Mouse (Mus musculus): Measurements from ENCODE around the gene Mctp1.
A peak's percentile ranks its signal among the peaks of the same experiment; 100 is the strongest.

Gene Mctp1

DNA sequence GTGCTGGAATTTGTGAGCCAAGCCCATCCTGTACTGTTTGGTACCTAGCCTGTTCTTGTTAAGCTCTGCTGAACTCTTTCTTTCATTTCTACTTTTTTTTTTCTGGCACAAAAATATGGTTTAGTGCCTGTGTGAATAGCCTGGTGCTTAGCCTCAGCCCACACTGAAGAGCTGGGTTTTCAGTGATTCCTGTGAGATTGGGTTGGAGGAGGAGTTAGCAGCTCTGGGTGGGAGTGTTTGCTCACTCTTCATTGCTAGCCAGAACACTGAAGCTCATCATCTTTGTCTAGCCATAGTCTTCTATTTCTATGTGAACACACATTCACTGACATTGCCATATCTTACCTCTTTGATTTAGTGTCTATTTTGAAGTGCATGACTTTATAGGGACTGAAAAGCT, 225.1 kb downstream of the Mctp1 start:
- no peak for DNase-seq (ENCODE audit: low spot score in 2 of 2)

DNA sequence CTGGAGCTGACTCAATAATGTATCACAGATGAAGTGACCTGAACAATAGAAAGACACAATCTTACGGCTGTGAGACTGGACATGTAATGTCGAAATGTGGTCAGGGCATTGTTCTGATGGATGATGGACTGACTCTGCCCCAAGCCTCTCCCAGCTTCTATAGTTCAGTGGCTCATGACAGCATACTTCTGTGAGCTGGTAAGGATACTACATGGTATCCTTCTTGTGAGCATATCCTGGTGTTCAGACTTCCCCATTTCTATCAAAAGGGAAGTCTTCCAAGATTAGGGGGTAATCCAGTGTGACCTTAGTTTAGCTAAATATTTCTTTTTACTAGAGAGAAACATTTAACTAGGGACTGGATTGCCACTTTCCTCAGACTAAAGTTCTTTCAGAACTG, 227.2 kb downstream of the Mctp1 start:
- no peak for DNase-seq (ENCODE audit: low spot score in 2 of 2)

DNA sequence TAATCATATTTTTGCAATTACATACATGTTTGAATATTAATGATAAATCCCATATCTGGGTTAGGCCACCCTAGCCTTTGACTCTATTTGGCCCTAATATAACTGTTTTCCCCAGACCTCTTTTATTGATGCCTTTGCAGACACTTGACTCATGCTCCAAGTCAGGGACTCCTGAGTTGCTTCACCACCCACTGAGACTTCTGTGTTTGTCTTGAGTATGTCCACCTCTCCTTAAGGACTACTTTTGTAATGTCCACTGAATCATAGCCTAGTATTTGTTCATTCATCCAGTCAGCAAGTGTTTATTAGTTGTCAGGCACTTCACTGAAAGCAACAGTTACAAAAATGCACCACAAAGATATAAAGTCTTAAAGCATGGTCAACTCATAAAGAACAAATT, 235.8 kb downstream of the Mctp1 start:
- DNase-seq (ENCODE audit: low spot score in 2 of 2): no peak

DNA sequence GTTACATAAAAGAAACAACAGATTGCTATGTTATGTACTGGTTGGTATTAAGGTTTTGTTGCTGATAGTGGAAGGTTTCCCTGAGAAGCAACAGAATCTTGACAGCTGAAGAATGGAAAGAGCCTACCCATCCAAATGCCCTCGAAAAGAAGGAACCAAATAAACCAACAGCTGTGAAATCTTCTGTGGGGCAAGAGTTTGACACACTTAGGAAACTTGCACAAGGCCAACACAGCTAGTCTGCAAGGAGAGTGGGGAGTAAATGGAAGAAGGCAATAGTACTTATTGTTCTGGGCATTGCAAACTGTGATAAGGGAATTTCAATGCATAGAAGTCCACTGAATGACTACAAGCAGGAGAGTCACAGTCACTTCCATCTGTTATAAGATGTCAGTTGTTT, 236.2 kb downstream of the Mctp1 start:
- DNase-seq (ENCODE audit: low spot score in 2 of 2): no peak

DNA sequence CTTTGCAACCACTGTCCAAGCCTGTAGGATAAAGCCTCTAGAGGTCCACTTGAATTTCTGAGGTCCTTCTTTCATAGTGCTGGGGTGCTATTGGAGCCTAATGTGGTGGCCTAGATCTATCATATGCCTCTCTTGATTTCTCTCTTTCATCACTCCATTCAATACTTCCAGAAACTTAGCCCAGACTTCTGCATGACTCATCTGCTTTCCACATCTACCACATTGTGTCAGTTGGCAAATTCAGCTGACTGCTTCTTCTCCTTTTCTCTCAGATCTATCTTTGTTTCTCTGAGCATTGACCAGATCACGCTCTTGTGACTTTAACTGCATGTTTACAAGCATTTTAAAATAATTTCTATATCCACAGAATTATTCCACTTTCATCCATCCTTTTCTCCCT, 249.4 kb downstream of the Mctp1 start:
- DNase-seq (ENCODE audit: low spot score in 2 of 2): no peak

DNA sequence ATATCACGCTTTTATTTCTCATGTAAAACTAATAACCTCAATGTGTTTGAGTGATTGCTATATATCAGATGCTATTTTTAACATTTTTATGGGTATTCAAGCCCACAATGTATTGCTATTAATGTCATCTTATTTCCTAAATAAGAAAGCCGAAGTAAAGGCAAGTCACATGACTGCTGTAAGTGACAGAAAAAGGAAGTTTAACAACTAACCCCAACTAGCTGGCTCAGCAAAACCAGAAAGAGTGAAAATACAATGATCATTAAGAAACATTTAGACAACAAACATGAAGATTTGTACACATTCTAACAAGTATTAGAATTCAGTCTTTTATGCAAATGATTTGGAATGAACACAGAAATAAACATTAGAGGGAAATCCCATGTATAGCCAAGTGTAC, 253.9 kb downstream of the Mctp1 start:
- DNase-seq (ENCODE audit: low spot score in 2 of 2): no peak

DNA sequence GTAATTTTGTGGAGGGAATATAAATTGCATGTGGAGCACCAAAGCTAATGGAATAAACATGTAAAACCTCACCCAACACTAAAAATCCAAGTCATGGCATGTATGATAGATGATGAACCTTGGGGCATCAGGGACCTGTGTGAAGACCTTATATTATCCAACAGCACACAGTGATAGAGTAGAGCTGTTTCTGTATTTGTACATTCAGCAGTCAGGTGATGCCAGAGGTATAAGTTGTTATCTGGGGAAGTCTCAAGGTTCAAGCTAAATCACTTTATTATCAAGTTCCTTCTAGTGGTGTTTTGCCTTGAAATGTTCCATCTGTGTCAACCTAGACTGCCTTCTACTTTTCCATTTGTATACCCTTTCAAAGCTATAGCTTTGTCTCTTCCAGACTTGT, 275.2 kb downstream of the Mctp1 start:
- no peak for DNase-seq (ENCODE audit: low spot score in 2 of 2)

DNA sequence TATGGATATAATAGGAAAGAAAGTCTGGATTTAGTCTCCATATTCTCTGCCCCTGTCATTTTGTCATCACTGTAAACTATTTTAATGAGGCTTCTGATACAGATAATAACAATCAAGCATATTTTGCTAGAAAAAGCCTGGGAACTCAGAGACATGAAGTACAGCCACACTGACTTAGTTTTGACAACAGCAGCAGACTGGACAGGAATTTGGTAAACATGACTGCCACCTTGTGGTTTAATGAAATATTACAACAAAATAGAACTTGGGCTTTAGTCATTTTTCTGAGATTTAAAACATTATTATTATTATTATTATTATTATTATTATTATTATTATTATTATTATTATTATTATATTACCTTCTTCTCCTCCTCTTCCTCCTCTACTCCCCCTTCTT, 297.0 kb downstream of the Mctp1 start:
- no peak for DNase-seq (ENCODE audit: low spot score in 2 of 2)

DNA sequence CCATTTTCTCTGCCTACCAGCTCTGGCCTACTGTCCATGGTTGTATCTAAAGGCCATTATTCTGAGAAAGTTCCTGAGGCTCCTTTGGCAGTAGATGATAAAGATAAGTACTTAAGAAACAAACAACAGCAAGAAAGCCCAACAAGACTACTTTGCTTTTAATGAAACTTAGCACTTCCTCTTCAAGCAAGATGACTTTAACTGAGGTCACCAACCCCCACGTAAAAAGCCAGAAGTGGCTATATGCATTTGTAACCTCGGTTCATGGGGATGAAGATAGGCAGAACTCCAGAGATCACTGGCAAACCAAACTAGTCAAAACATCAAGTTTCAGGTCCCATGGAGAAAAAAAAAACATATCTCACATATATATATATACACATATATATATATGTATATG, 305.0 kb downstream of the Mctp1 start:
- no peak for DNase-seq (ENCODE audit: low spot score in 2 of 2)

DNA sequence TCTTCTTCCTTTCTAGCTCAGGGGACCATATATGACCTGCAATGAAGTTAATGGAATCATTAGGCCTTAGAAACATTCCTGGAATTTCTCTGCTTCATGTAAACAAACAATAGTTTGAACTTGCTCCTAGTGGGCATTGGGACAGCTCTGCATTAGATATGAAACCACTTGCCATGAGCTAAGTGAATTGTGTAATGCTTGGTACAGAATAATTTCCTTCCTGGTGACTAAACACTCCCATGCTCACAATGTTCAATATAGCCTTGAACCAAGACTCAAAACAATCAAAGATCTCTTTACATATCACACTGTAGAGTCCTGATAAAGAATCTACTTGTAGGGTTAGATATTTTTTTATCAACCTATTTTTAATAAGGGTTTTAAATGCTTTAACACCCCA, 305.8 kb downstream of the Mctp1 start:
- no peak for DNase-seq (ENCODE audit: low spot score in 2 of 2)

DNA sequence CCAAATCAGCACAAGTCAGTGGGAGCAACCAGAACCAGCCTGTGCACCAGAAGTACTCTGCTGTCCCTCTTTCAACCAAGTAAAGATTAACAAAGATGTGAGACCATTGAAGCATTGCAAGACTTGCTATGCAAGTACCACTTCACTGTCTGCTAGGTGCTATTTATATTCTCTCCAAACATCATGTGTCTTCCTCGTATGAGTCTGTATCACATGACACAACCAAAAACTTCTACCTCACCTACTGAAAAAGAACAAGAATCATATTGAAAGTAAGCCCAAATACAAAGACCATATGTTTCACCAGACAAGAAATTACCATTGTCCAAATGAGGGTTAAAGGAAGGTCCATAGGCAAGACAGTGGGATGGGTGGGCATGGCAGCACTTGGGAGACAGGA, 306.4 kb downstream of the Mctp1 start:
- DNase-seq (ENCODE audit: low spot score in 2 of 2): no peak

DNA sequence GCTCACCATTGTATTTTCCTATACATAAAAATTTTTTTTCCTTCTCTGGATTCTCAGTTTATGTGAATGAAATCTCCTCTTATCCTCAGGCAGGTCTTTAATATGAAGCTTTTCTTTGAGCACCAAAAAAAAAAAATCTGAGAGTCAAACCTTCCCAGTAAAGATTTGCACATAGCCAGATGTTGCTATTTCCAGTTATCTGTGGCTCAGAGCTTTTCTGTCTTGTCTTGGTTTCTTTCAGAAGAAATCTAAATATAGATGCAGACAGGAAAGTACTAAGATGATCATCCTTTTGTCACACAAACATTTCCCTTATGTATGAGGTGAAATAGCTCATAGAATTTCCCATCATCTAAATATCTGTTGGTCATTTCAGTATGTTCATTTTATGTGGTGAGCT, 349.7 kb downstream of the Mctp1 start:
- DNase-seq (ENCODE audit: low spot score in 2 of 2): no peak

DNA sequence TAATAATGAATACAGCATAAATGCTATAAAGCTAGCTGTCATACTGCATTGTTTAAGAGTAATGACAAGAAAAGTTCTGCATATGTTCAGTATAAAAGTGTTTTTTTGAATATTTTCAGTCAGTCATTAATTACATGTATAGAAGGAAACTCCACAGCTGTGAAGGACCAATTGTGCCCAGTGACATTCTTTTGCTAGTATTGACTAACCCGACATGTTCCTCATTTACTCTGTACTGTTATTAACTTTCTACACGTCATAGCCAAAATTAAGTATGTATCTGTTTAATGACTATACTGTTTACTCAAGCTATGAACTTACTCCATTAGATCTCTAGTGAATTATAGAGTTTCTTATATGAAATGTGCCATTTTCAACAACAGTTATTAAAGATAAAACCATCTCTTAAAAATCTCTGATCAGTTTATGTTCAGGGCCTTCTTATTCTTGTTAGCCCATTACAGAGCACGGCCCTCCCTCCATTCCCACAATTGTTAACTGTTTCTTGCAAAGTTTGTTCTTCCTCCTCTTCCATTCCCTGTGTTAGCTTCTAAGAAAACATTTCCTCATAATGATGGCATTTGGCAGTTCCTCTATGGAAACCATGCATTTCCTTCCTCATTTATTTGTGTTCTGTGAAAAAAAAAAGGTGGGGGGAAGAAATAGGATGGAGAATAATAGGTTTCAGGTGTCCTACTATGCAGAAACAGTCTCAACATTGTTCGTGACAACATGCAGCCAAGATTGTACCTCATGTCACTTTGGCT, 366.5 kb downstream of the Mctp1 start:
- no peak for DNase-seq (ENCODE audit: low spot score in 2 of 2)

DNA sequence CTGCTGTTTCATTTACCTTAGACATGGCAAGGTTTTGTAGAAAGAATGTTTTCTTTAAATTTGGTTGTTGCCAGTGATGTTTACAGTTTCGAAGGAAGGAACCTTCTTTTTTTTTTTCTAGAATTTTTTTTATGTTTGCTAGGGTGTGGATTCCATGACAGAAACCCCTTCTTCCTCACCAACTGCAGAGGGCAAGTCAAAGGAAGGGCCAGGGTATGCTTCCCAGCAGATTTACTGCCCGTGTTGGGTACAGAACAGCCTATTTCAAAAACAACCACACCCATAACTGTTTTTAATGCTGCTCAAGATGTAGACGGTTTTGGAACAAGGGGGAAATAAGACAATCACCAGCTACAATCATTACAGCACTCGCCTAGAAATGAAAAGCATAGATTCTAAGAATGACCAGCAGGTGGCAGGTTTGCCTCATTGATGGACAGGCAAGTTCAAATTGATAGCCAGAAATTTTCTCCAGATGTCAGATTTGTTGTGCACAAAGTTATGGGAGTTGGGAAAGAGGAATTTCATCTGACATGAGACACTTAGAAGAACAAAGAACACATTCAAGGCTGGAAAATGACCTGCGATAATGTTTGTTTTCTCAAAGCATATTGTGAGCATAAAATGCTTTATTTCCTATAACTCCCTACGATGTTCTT, 375.6 kb downstream of the Mctp1 start:
- DNase-seq (ENCODE audit: low spot score in 2 of 2): peak in 1 of 2 experiments; percentile 25

DNA sequence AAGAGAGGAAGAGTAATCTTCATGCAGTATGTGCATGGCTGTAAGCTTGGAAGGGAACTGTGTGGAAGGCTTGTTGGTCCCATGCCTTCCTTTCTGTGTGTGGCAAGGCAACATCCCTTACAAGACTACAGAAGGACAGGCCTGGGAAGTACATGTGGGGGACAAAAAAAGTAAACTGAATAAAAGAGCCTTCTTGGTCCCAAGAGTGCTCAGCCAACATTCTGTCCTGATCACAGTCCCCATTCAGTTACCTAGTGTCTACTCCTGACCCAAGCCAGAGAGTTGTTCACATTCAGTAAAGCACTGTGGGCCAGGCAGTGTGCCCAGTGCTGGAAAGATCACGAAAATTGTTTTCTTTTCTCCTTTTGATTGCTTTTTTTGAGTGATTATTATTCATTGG, 415.3 kb downstream of the Mctp1 start:
- DNase-seq (ENCODE audit: low spot score in 2 of 2): no peak

DNA sequence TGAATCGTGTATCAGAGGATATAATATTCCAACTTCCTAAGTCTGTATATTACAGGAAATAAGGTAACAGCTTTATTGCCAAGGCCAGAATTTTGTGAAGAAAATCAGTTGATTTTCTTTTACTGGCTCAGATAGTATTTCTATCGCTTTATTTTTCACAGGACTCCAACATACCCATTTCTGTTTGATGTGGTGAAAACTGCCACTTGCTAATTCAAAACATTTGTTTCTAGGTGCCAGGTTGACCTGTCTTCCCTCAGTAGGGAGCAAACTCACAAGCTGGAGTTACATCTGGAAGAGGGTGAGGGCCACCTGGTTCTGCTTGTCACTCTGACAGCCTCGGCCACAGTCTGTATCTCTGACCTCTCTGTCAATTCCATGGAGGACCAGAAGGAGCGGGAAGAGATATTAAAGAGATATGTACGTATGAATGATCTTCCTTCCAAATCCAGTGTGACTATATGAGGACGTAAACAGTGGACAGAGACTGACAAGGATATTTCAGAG, 416.8 kb downstream of the Mctp1 start:
- no peak for DNase-seq (ENCODE audit: low spot score in 2 of 2)

DNA sequence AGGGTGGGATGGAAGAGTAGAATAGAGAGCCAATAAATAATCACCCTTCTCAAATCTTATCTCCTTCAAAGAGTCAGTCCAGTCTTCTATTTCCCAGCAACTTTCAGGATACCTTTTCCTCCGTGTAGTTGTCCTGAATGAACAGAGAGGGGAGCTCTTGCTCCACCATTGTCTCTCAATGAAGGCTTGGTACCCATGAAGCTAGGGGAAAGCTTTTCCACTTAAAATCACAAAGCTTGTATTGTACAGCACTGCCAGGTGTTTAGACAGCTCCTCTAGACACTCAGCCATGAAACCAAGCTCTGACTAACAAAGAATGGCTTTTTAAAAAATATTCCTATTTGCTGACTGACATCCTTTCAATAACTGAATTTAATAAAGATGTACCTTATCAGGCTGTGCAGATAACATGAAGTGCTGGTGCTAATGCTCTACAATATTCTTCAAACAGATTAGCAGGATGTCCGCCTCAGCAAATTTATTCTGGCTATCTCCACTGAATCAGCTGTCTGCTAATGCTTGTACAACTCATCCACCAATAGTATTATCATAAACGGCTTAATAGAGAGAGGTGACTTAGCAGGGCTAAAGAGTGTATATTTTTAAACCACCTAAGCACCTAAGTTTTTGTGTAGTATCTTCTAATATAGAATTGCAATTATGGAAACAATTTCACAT, 417.9 kb downstream of the Mctp1 start:
- no peak for DNase-seq (ENCODE audit: low spot score in 2 of 2)

DNA sequence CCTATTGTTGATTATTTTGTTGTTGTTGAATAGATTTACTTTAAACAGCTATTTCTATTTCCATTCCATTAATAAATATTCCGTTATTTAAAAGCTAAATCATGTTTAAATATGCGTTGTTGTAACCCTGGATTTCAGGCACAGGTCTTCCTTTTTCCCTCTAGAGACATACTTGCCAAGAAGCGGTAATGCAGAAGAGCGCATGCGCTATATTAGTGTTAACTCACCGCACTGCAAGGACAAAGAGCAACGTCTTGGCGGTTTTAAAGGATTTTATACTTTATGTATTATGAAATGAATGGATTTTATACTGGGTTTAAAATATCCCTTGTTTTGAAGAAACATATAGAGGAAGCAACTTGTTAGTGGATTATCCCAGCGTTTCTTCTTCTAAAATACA, 418.6 kb downstream of the Mctp1 start:
- no peak for DNase-seq (ENCODE audit: low spot score in 2 of 2)

DNA sequence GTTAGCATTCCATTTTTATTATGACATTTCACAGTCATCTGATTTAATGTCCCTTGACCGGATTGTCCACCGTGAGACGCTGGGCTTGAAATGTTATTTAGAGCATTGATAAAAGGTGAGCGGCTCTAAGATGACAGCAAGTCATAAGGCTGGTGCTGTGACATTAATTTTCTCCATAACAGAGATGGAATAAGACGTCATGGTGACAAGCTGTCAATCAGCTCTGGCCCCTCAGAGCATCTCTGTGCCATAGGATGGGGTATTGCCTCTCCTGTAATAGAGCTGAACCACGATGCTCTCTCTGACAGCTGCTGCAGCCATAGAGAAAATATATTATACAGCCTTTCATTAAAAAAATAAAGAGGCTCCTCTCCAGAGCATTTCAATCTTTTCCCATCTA, 419.5 kb downstream of the Mctp1 start:
- DNase-seq (ENCODE audit: low spot score in 2 of 2): no peak

DNA sequence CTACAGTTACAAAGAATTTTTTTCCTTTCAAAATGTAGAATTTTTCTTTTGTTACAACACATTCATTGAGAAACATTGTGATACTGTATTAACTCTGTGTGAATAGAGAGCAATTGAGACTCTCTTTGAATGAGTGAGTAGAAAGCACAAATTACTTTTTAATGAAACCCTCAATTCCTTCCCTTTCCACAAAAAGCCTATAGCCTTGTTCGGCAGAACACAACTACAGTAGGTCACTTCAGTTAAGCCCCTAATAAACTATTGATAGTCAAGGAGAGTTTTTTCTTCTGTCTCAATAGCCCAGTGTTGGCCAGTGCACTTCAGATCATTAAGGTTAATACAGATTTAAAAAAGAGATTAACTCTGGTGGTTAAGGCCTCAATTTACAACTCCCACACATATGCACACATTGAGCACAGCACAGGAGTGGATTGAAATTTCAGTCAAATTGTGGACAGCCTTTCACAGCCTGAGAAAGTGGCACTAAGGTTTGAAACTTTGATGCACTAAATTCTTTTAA, 424.6 kb downstream of the Mctp1 start:
- no peak for DNase-seq (ENCODE audit: low spot score in 2 of 2)

DNA sequence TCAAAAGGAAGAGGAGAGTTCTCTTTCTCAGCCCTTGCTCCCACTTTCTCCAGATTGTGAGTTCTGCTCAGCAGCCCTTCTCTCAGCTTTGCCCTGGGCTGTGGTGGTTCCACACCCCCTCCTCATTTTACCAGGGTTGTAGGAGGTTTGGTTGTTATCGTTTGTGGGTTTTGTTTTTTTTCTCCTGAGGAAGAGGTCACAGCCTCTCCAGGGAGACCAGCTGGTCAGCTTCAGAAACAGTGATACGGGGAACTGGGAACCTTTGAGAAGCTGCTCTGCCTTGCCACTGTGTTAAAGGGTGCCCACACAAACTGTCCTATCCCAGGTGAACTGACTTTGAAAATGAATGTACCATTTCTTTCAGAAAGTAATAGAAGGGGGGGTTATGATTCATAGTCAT, 425.5 kb downstream of the Mctp1 start:
- DNase-seq (ENCODE audit: low spot score in 2 of 2): no peak

DNA sequence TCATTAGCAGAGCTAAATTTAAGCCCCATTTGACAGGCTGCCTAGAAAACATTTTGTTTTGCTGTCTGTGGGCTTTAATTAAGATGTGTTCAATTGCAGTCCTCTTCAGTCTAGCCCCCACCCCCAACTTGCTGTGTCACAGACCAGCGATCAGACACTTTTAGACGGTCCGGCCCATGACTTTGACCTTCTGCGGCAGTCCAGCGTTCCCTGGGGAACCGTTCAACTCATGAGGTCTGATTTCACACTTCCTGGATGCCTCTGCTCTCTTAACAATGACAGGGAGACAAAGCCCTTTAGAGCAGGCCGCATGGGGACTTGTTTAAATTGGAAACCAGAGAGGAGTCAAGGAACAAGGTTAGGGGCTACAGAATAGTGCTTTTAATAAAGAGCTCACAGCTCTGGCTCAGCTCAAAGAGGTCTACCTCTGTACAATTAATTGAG, 426.2 kb downstream of the Mctp1 start:
- DNase-seq (ENCODE audit: low spot score in 2 of 2): no peak

DNA sequence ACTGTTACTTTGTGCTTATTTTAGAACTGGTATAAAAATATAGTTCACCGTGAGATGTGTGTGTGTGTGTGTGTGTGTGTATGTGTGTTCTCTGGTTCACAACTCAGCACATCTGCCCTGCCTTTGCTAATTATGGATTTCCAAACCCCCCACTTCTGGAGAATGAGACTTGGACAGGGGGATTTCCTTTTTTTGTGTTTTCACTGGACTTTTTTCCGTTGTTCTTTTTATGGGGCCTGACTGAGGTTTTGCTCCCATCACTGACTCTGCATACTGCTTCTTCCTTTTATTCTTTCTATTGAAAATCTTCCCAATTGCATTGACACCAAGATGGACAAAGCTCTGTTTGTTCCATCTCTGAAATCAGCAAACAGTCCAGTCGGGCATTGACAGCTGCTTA, 438.7 kb downstream of the Mctp1 start:
- no peak for DNase-seq (ENCODE audit: low spot score in 2 of 2)
